Mouse (Mus musculus) ovary, adult 18-20 months (tissue): ENCODE measurements around the gene Gm20388.

ENCODE experiments used
- DNase-seq: peaks from one replicate; pipeline ENCODE4 v3.0.0; 2022; ENCODE audit warnings: low spot score, mixed read lengths

The Gm20388 gene

GRCm38 (mm10) chr8:120474496-120475235, 564.0 kb downstream of the Gm20388 start:
- DNase-seq = no peak

- no peak for DNase-seq
Measured at GRCm38 (mm10) chr8:120475462-120476201, 565.0 kb downstream of the Gm20388 start.

GRCm38 (mm10) chr8:120476711-120477575, 566.3 kb downstream of the Gm20388 start:
- DNase-seq = no peak

GRCm38 (mm10) chr8:120478754-120479153, 568.1 kb downstream of the Gm20388 start:
- no peak for DNase-seq

- DNase-seq = no peak
Measured at GRCm38 (mm10) chr8:120479691-120480090, 569.0 kb downstream of the Gm20388 start.

- no peak for DNase-seq
Measured at GRCm38 (mm10) chr8:120482015-120482689, 571.5 kb downstream of the Gm20388 start.

- no peak for DNase-seq
Measured at GRCm38 (mm10) chr8:120484460-120484859, 573.8 kb downstream of the Gm20388 start.

- no peak for DNase-seq
Measured at GRCm38 (mm10) chr8:120485116-120485515, 574.5 kb downstream of the Gm20388 start.

- no peak for DNase-seq
Measured at GRCm38 (mm10) chr8:120485551-120486476, 575.2 kb downstream of the Gm20388 start.

- DNase-seq = no peak
Measured at GRCm38 (mm10) chr8:120486477-120487376, 576.1 kb downstream of the Gm20388 start.

GRCm38 (mm10) chr8:120487377-120487728, 576.7 kb downstream of the Gm20388 start:
- no peak for DNase-seq

GRCm38 (mm10) chr8:120487729-120488510, 577.3 kb downstream of the Gm20388 start:
- DNase-seq = peak; percentile 37

GRCm38 (mm10) chr8:120488636-120489131, 578.0 kb downstream of the Gm20388 start:
- DNase-seq = no peak

GRCm38 (mm10) chr8:120489142-120489754, 578.6 kb downstream of the Gm20388 start:
- DNase-seq = no peak

GRCm38 (mm10) chr8:120489771-120490281, 579.2 kb downstream of the Gm20388 start:
- no peak for DNase-seq

GRCm38 (mm10) chr8:120490354-120491141, 579.9 kb downstream of the Gm20388 start:
- DNase-seq = no peak

GRCm38 (mm10) chr8:120491166-120491793, 580.6 kb downstream of the Gm20388 start:
- DNase-seq = no peak
